Comparison of ENCODE assay signal across 31 mouse cellular contexts in the genomic region with DNA sequence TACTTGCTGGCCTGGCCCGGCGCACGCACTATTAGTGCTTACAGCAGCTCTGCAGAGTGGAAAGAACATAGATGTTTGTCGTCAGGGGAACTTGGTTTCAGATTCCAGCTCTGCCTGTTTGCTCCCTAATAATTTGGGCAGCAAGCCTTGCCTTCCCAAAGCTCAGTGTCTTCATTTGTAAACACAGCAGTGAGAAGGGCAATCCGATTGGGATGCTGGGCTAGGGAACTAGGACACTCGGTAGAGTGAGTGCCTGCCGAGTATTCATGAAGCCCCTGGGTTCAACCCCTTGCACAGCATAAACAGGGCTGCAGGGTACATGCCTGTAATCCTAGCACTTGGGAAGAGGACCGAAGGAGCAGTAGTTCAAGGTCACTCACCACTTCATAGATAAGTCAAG.
DNase-seq lines count a peak whose midpoint lies in the region; ATAC-seq and TF ChIP-seq lines count a peak whose summit lies in the region.
"Had no signal": no experiment of that assay in that cellular context is flagged by ENCODE, and none has a peak within 500 bp of the region (broad histone marks: within the 10 kb centered on the region; RNA-seq: fewer than 3 reads in every experiment).

No protein-coding gene starts in this region.

- peak overlapping the region; percentile 97 for H3K27ac ChIP-seq in gastrocnemius, adult 2 months
- 0 out of 2 replicates have a peak overlapping the region, but pooled peaks have one; percentile 26 for H3K27ac ChIP-seq in heart, embryonic 12.5 days (ENCODE audit: poor library complexity, severe bottlenecking)
- H3K27ac ChIP-seq in heart, postnatal 0 days (ENCODE audit: low read depth) = 0 out of 2 replicates have a peak overlapping the region, but pooled peaks have one; percentile 30
- no peak overlapping the region for H3K27ac ChIP-seq in heart, embryonic 10.5 days
- H3K27ac ChIP-seq in brown adipose tissue, adult 24 weeks (replicated peaks; ENCODE audit: low read depth, low read length) = peak overlapping the region; percentile 84
- H3K27ac ChIP-seq: embryonic facial prominence, embryonic 10.5 days; embryonic facial prominence, embryonic 13.5 days; forebrain, embryonic 12.5 days; forebrain, embryonic 15.5 days; hindbrain, embryonic 14.5 days; hindbrain, postnatal 0 days had no signal

- no peak for TF ChIP-seq CTCF in gastrocnemius, adult 2 months (IDR thresholded peaks at IDR 0.05)
- TF ChIP-seq CTCF in heart, postnatal 0 days (IDR thresholded peaks at IDR 0.05; ENCODE audit: low read depth) = no peak

- no peaks in the 10 kb centered on the region for H3K9me3 ChIP-seq in heart, embryonic 12.5 days (replicated peaks)
- no peaks in the 10 kb centered on the region for H3K9me3 ChIP-seq in heart, postnatal 0 days (replicated peaks; ENCODE audit: control insufficient read depth, low read length)
- H3K9me3 ChIP-seq in heart, embryonic 10.5 days = no peaks in the 10 kb centered on the region
- H3K9me3 ChIP-seq: embryonic facial prominence, embryonic 10.5 days; embryonic facial prominence, embryonic 13.5 days; forebrain, embryonic 12.5 days; forebrain, embryonic 15.5 days; G1E had no signal

- no peak overlapping the region for H3K4me2 ChIP-seq in heart, embryonic 12.5 days
- no peak overlapping the region for H3K4me2 ChIP-seq in heart, postnatal 0 days (ENCODE audit: low read depth, low read length)
- H3K4me2 ChIP-seq: embryonic facial prominence, embryonic 13.5 days; forebrain, embryonic 12.5 days; forebrain, embryonic 15.5 days; hindbrain, embryonic 14.5 days had no signal

- H3K4me3 ChIP-seq in gastrocnemius, adult 2 months = peak overlapping the region; percentile 95
- H3K4me3 ChIP-seq in heart, embryonic 12.5 days = no peak overlapping the region
- H3K4me3 ChIP-seq in heart, postnatal 0 days (ENCODE audit: low read depth, low read length) = no peak overlapping the region
- H3K4me3 ChIP-seq in heart, embryonic 10.5 days = no peak overlapping the region
- H3K4me3 ChIP-seq in brown adipose tissue, adult 24 weeks (ENCODE audit: insufficient read depth, low read depth, low read length) = no peak overlapping the region
- H3K4me3 ChIP-seq: embryonic facial prominence, embryonic 10.5 days; embryonic facial prominence, embryonic 13.5 days; erythroblast, embryonic 14.5 days; forebrain, embryonic 12.5 days; forebrain, embryonic 15.5 days had no signal

- no peaks in the 10 kb centered on the region for H3K27me3 ChIP-seq in heart, embryonic 12.5 days (replicated peaks)
- no peaks in the 10 kb centered on the region for H3K27me3 ChIP-seq in heart, postnatal 0 days (ENCODE audit: control insufficient read depth, insufficient read depth, low read length)
- H3K27me3 ChIP-seq in heart, embryonic 10.5 days (ENCODE audit: insufficient read depth, poor library complexity, severe bottlenecking) = no peaks in the 10 kb centered on the region
- H3K27me3 ChIP-seq: CH12.LX; embryonic facial prominence, embryonic 13.5 days; forebrain, embryonic 15.5 days; Patski had no signal

- intact Hi-C loops in gastrocnemius, adult 2 months (cut with DNase I) = loop anchor here (10.0 kb wide), 1 partner anchor 284 kb away; no protein-coding TSS in a partner anchor

- no peak for ATAC-seq in heart, embryonic 12.5 days (ENCODE audit: insufficient number of reproducible peaks, low FRiP score)
- no peak for ATAC-seq in heart, postnatal 0 days (ENCODE audit: insufficient read depth, low read depth)
- ATAC-seq: forebrain, embryonic 15.5 days; hindbrain, postnatal 0 days; inflammation-experienced regulatory T-cells, adult 6 months; intestine, embryonic 16.5 days; Patski had no signal

- no peaks in the 10 kb centered on the region for H3K36me3 ChIP-seq in heart, embryonic 12.5 days
- H3K36me3 ChIP-seq in heart, postnatal 0 days (replicated peaks; ENCODE audit: control insufficient read depth, insufficient read depth, low read length) = no peaks in the 10 kb centered on the region
- no peaks in the 10 kb centered on the region for H3K36me3 ChIP-seq in heart, embryonic 10.5 days
- H3K36me3 ChIP-seq: embryonic facial prominence, embryonic 10.5 days; embryonic facial prominence, embryonic 13.5 days; forebrain, embryonic 12.5 days; forebrain, embryonic 15.5 days had no signal

- TF ChIP-seq EP300 in heart, postnatal 0 days (IDR thresholded peaks at IDR 0.05; ENCODE audit: low read depth) = no peak

- WGBS in heart, embryonic 12.5 days = 68% methylated on average over 8 of the region's 8 CpGs
- 68% methylated on average over 8 of the region's 8 CpGs for WGBS in heart, postnatal 0 days
- 74% methylated on average over 8 of the region's 8 CpGs for WGBS in heart, embryonic 10.5 days

- H3K4me1 ChIP-seq in heart, embryonic 12.5 days (replicated peaks) = peaks cover 62% of the 10 kb centered on the region
- H3K4me1 ChIP-seq in heart, postnatal 0 days (ENCODE audit: control insufficient read depth, insufficient read depth) = peaks cover 39% of the 10 kb centered on the region
- peaks cover 47% of the 10 kb centered on the region for H3K4me1 ChIP-seq in heart, embryonic 10.5 days
- H3K4me1 ChIP-seq in brown adipose tissue, adult 24 weeks (ENCODE audit: control insufficient read depth, insufficient read depth, insufficient read length, low read length) = peaks cover 8% of the 10 kb centered on the region; the same call in 1 of the 2 replicates

- no peak overlapping the region for H3K9ac ChIP-seq in heart, embryonic 12.5 days
- no peak overlapping the region for H3K9ac ChIP-seq in heart, postnatal 0 days (replicated peaks; ENCODE audit: low read depth, low read length)
- H3K9ac ChIP-seq: embryonic facial prominence, embryonic 13.5 days; forebrain, embryonic 12.5 days; forebrain, embryonic 15.5 days; hindbrain, embryonic 14.5 days had no signal

- DNase-seq in gastrocnemius, adult 2 months = peak; percentile 76
- DNase-seq in gastrocnemius, postnatal 10 days = no peak
- DNase-seq in heart, postnatal 4 days = no peak
- no peak for DNase-seq in heart, postnatal 0 days (ENCODE audit: low spot score)
- no peak for DNase-seq in heart, embryonic 10.5 days (ENCODE audit: low spot score)
- DNase-seq in T-cell, adult 2 months (ENCODE audit: low spot score) = no peak
- DNase-seq: adrenal gland, adult 2 months; adrenal gland, postnatal 14 days; B cell, adult 2 months; cerebellum, adult 11-12 months; cerebellum, adult 8-10 months; cerebellum, postnatal 10 days; cerebellum, postnatal 36 days; embryo, embryonic 11 days; heart, postnatal 36 days; kidney, adult 18-20 months; kidney, adult 9 months had no signal
